Mouse (Mus musculus) C2C12 (cell line): ENCODE data around the gene S100a11.

Experiments used
- CEBPB ChIP-seq: IDR thresholded peaks from one replicate; pipeline ENCODE4 v1.6.1; 2011; ENCODE audit warnings: low read depth, mild to moderate bottlenecking, control low read depth, moderate library complexity
- CTCF ChIP-seq: IDR thresholded peaks from one replicate; pipeline ENCODE4 v1.5.1; 2011; ENCODE audit not compliant: control insufficient read depth, insufficient read depth, insufficient read length
- FOSL1 ChIP-seq: IDR thresholded peaks from one replicate; pipeline ENCODE4 v1.8.0; 2011; ENCODE audit warnings: mild to moderate bottlenecking, low read length; ENCODE audit not compliant: poor library complexity, insufficient read depth, severe bottlenecking
- MAX ChIP-seq: IDR thresholded peaks from one replicate; pipeline ENCODE4 v1.6.1; 2011; ENCODE audit warnings: mild to moderate bottlenecking, control low read depth
- MYOD1 ChIP-seq: IDR thresholded peaks from one replicate; pipeline ENCODE4 v1.6.1; 2011; ENCODE audit warnings: low read depth; ENCODE audit not compliant: control insufficient read depth, insufficient read length
- MYOG ChIP-seq: IDR thresholded peaks from one replicate; pipeline ENCODE4 v1.6.1; 2011; ENCODE audit not compliant: control insufficient read depth, insufficient read length; ENCODE audit errors: extremely low read depth
- USF1 ChIP-seq: IDR thresholded peaks from one replicate; pipeline ENCODE4 v1.6.1; 2011; ENCODE audit warnings: low read depth, mild to moderate bottlenecking, control low read depth, moderate library complexity

GRCm38 (mm10) chr3:93538486-93538885 lies 18.2 kb downstream of the S100a11 start:
- TF ChIP-seq CTCF (no peak), CEBPB (no peak), MYOD1 (no peak), MAX (no peak), USF1 (no peak), MYOG (no peak), FOSL1 (no peak)
